Mouse (Mus musculus) E14TG2a.4 (cell line): Measurements from ENCODE around the gene Zdhhc6.

Experiments used
- H3K27me3 ChIP-seq: 2 replicates; pipeline ENCODE4 v1.6.1; 2014; ENCODE audit warnings: low read length, control low read depth; ENCODE audit not compliant: insufficient read depth
- H3K36me3 ChIP-seq: 2 replicates; pipeline ENCODE4 v1.6.1; 2014; ENCODE audit warnings: low read length, control low read depth; ENCODE audit not compliant: insufficient read depth
- H3K4me1 ChIP-seq: replicated peaks from 2 replicates; pipeline ENCODE4 v1.6.1; 2014; ENCODE audit warnings: low read depth, low read length, control low read depth
- H3K4me3 ChIP-seq: replicated peaks from 2 replicates; pipeline ENCODE4 v1.5.1; 2014; ENCODE audit warnings: mild to moderate bottlenecking, low read length
- H3K9me3 ChIP-seq: 2 replicates; pipeline ENCODE4 v1.6.1; 2014; ENCODE audit warnings: low read length, control low read depth
- CTCF ChIP-seq: conservative IDR thresholded peaks from 2 replicates; pipeline ENCODE4 v1.5.1; 2014; ENCODE audit warnings: low read length
- NANOG ChIP-seq: IDR thresholded peaks from 2 replicates; pipeline ENCODE4 v1.6.1; 2014; ENCODE audit warnings: borderline replicate concordance, low read length, mixed read lengths
- POU5F1 ChIP-seq: IDR thresholded peaks from 2 replicates; pipeline ENCODE4 v1.6.1; 2014; ENCODE audit warnings: low read length, borderline replicate concordance

The Zdhhc6 gene

GRCm38 (mm10) chr19:55315452-55316108 lies at the start of gene Zdhhc6:
Zdhhc6 (minus strand) TSS chr19:55316032.
- H3K4me1 ChIP-seq, result peaks cover 19% of the 10 kb centered on the region
- 0 out of 2 replicates have a peak, but pooled peaks cover 4% of the 10 kb centered on the region for H3K27me3 ChIP-seq
- peaks cover 40% of the 10 kb centered on the region for H3K36me3 ChIP-seq
- TF ChIP-seq NANOG (no peak), POU5F1 (no peak), CTCF (no peak)
- H3K9me3 ChIP-seq, result no peaks in the 10 kb centered on the region
- H3K4me3 ChIP-seq, result peak within 1 kb of the TSS; percentile 93

GRCm38 (mm10) chr19:55362606-55363005 lies 46.8 kb upstream of the Zdhhc6 start:
- Histone ChIP-seq H3K36me3 (no peaks in the 10 kb centered on the region), H3K4me1 (no peaks in the 10 kb centered on the region)
- TF ChIP-seq NANOG (no peak), POU5F1 (no peak), CTCF (no peak)

GRCm38 (mm10) chr19:55350673-55351378 lies 35.0 kb upstream of the Zdhhc6 start:
- H3K4me1 ChIP-seq, result no peaks in the 10 kb centered on the region
- no peaks in the 10 kb centered on the region for H3K27me3 ChIP-seq
- TF ChIP-seq NANOG (no peak), CTCF (no peak), POU5F1 (no peak)
- H3K9me3 ChIP-seq, result no peaks in the 10 kb centered on the region
- no peak overlapping the region for H3K4me3 ChIP-seq
- H3K36me3 ChIP-seq, result peaks cover 3% of the 10 kb centered on the region; the same call in 1 of the 2 replicates

More at GRCm38 (mm10) chr19:55362606-55363005, 46.8 kb upstream of the Zdhhc6 start:
- no peaks in the 10 kb centered on the region for H3K27me3 ChIP-seq
- no peak overlapping the region for H3K4me3 ChIP-seq
- H3K9me3 ChIP-seq, result no peaks in the 10 kb centered on the region

GRCm38 (mm10) chr19:55348187-55348586 lies 32.4 kb upstream of the Zdhhc6 start:
- no peak for TF ChIP-seq NANOG
- no peak for TF ChIP-seq CTCF
- TF ChIP-seq POU5F1, result no peak
- Histone ChIP-seq H3K9me3 (no peaks in the 10 kb centered on the region), H3K4me1 (no peaks in the 10 kb centered on the region), H3K27me3 (no peaks in the 10 kb centered on the region), H3K4me3 (no peak overlapping the region), H3K36me3 (peaks cover 3% of the 10 kb centered on the region; the same call in 1 of the 2 replicates)

GRCm38 (mm10) chr19:55343274-55343673 lies 27.4 kb upstream of the Zdhhc6 start:
- Histone ChIP-seq H3K9me3 (no peaks in the 10 kb centered on the region), H3K4me1 (no peaks in the 10 kb centered on the region), H3K4me3 (no peak overlapping the region), H3K36me3 (no peaks in the 10 kb centered on the region), H3K27me3 (no peaks in the 10 kb centered on the region)
- TF ChIP-seq POU5F1 (no peak), CTCF (no peak), NANOG (no peak)

- no peak for TF ChIP-seq POU5F1
- no peak for TF ChIP-seq CTCF
- no peak for TF ChIP-seq NANOG
- no peaks in the 10 kb centered on the region for H3K27me3 ChIP-seq
- H3K36me3 ChIP-seq, result no peaks in the 10 kb centered on the region
- H3K4me1 ChIP-seq, result no peaks in the 10 kb centered on the region
- H3K9me3 ChIP-seq, result no peaks in the 10 kb centered on the region
- H3K4me3 ChIP-seq, result no peak overlapping the region
These were observed 26.6 kb upstream of the Zdhhc6 start for GRCm38 (mm10) chr19:55342423-55342822.

GRCm38 (mm10) chr19:55341377-55341776 lies 25.5 kb upstream of the Zdhhc6 start:
- Histone ChIP-seq H3K9me3 (no peaks in the 10 kb centered on the region), H3K27me3 (no peaks in the 10 kb centered on the region), H3K4me1 (no peaks in the 10 kb centered on the region), H3K36me3 (peaks cover 5% of the 10 kb centered on the region; the same call in 1 of the 2 replicates), H3K4me3 (no peak overlapping the region)
- no peak for TF ChIP-seq CTCF
- TF ChIP-seq NANOG, result no peak
- TF ChIP-seq POU5F1, result no peak

- Histone ChIP-seq H3K4me1 (no peaks in the 10 kb centered on the region), H3K36me3 (peaks cover 5% of the 10 kb centered on the region; the same call in 1 of the 2 replicates), H3K4me3 (no peak overlapping the region), H3K27me3 (no peaks in the 10 kb centered on the region), H3K9me3 (no peaks in the 10 kb centered on the region)
- TF ChIP-seq POU5F1 (no peak), CTCF (no peak)
These were observed 24.7 kb upstream of the Zdhhc6 start for GRCm38 (mm10) chr19:55340521-55340920.
